Mouse (Mus musculus) G1E (cell line): ENCODE data around the gene Flywch1. TPM values are rescaled to one million over a fixed set of nuclear protein-coding genes. Genes with fewer than 3 reads are reported as not detected.

Experiments used
- ATAC-seq: 2 replicates; pipeline ENCODE4 v1.8.0; 2016; ENCODE audit warnings: mild to moderate bottlenecking; ENCODE audit not compliant: insufficient number of reproducible peaks, poor library complexity, low FRiP score, severe bottlenecking; ENCODE audit errors: extremely low read depth
- DNase-seq: peaks from one replicate; pipeline ENCODE4 v3.0.0; 2012; ENCODE audit warnings: low spot score
- H3K27me3 ChIP-seq: 2 replicates; pipeline ENCODE4 v1.6.1; 2012; ENCODE audit warnings: mild to moderate bottlenecking, low read length, inconsistent platforms; ENCODE audit not compliant: insufficient read depth
- H3K36me3 ChIP-seq: replicated peaks from 2 replicates; pipeline ENCODE3; 2012; ENCODE audit warnings: mild to moderate bottlenecking, inconsistent platforms
- H3K4me1 ChIP-seq: 2 replicates; pipeline ENCODE4 v1.6.1; 2012; ENCODE audit warnings: low read depth, low read length, inconsistent platforms, mixed read lengths; ENCODE audit not compliant: insufficient read depth
- H3K4me3 ChIP-seq: 2 replicates; pipeline ENCODE4 v1.5.1; 2012; ENCODE audit warnings: low read depth, mild to moderate bottlenecking, inconsistent platforms, low read length, moderate library complexity, mixed read lengths
- H3K9me3 ChIP-seq: replicated peaks from 2 replicates; pipeline ENCODE4 v1.6.1; 2012; ENCODE audit warnings: inconsistent platforms
- CTCF ChIP-seq: IDR thresholded peaks from 2 replicates; pipeline ENCODE4 v1.5.1; 2012; ENCODE audit warnings: low read depth, low read length, inconsistent platforms, mixed read lengths
- GATA1 ChIP-seq: IDR thresholded peaks from 2 replicates; pipeline ENCODE4 v1.6.1; 2012; ENCODE audit warnings: borderline replicate concordance, low read length, inconsistent platforms, mixed read lengths
- GATA2 ChIP-seq: IDR thresholded peaks from 2 replicates; pipeline ENCODE4 v1.6.1; 2012; ENCODE audit warnings: low read depth, low read length, inconsistent platforms, borderline replicate concordance
- POLR2AphosphoS5 ChIP-seq: IDR thresholded peaks from 2 replicates; pipeline ENCODE4 v1.6.1; 2012; ENCODE audit warnings: low read depth, low read length, inconsistent platforms; ENCODE audit not compliant: insufficient replicate concordance
- TAL1 ChIP-seq: conservative IDR thresholded peaks from 2 replicates; pipeline ENCODE4 v1.6.1; 2012; ENCODE audit warnings: low read depth, low read length, inconsistent platforms, mixed read lengths
- polyA plus RNA-seq: library from polyadenylated mRNA; stranded (reverse); fragments of >175 nt; gene quantifications from 2 replicates; pipeline ENCODE4 v1.2.3, GENCODE M21; 2012
- total RNA-seq, 2 experiments: library from RNA; stranded (forward) in 1 of 2; stranded (reverse) in 1 of 2; fragments of 200-1000 nt in 1 of 2; fragments of >200 nt in 1 of 2; fragmentation: Nextera tagmentation in 1 of 2; gene quantifications; 2 replicates each; pipeline ENCODE4 v1.2.3; 2014 to 2017

The Flywch1 gene
- total and polyA plus RNA-seq, 3 experiments: 14.1 to 44.6 (median 22.3) TPM

- no peaks in the 10 kb centered on the region for H3K9me3 ChIP-seq
- H3K4me3 ChIP-seq: no peak overlapping the region
- no peak for ATAC-seq
- DNase-seq: no peak
- TF ChIP-seq GATA2 (no peak), GATA1 (no peak), CTCF (no peak), TAL1 (no peak), POLR2AphosphoS5 (no peak)
- H3K4me1 ChIP-seq: no peaks in the 10 kb centered on the region
- H3K27me3 ChIP-seq: no peaks in the 10 kb centered on the region
- peaks cover 71% of the 10 kb centered on the region for H3K36me3 ChIP-seq
These were observed 15.7 kb downstream of the Flywch1 start for GRCm38 (mm10) chr17:23755689-23756088.

- H3K27me3 ChIP-seq: peaks cover 30% of the 10 kb centered on the region
- no peak for TF ChIP-seq GATA1
- TF ChIP-seq TAL1: no peak
- H3K36me3 ChIP-seq: peaks cover 23% of the 10 kb centered on the region
- no peaks in the 10 kb centered on the region for H3K9me3 ChIP-seq
- DNase-seq (no peak), ATAC-seq (no peak)
- peaks cover 49% of the 10 kb centered on the region for H3K4me1 ChIP-seq
- H3K4me3 ChIP-seq: peak overlapping the region; percentile 55
These were observed 21.8 kb downstream of the Flywch1 start for GRCm38 (mm10) chr17:23749400-23750191.

- peak; percentile 73 for DNase-seq
- H3K4me1 ChIP-seq: peaks cover 51% of the 10 kb centered on the region
- H3K4me3 ChIP-seq: peak overlapping the region; percentile 55
- H3K9me3 ChIP-seq: no peaks in the 10 kb centered on the region
- H3K27me3 ChIP-seq: peaks cover 36% of the 10 kb centered on the region
- peak; percentile 34; the same call in 1 of the 2 replicates for TF ChIP-seq CTCF
- TF ChIP-seq GATA2: no peak
- TF ChIP-seq GATA1: no peak
- peaks cover 20% of the 10 kb centered on the region for H3K36me3 ChIP-seq
- peak; percentile 7; the same call in 1 of the 2 replicates for ATAC-seq
These were observed 22.6 kb downstream of the Flywch1 start for GRCm38 (mm10) chr17:23748631-23749391.

- Histone ChIP-seq H3K27me3 (peaks cover 44% of the 10 kb centered on the region), H3K9me3 (no peaks in the 10 kb centered on the region), H3K36me3 (peaks cover 13% of the 10 kb centered on the region), H3K4me1 (peaks cover 56% of the 10 kb centered on the region), H3K4me3 (no peak overlapping the region)
- no peak for ATAC-seq
- TF ChIP-seq CTCF (no peak), POLR2AphosphoS5 (no peak), GATA1 (no peak), GATA2 (no peak), TAL1 (no peak)
- no peak for DNase-seq
These were observed 23.4 kb downstream of the Flywch1 start for GRCm38 (mm10) chr17:23748026-23748425.

DNA sequence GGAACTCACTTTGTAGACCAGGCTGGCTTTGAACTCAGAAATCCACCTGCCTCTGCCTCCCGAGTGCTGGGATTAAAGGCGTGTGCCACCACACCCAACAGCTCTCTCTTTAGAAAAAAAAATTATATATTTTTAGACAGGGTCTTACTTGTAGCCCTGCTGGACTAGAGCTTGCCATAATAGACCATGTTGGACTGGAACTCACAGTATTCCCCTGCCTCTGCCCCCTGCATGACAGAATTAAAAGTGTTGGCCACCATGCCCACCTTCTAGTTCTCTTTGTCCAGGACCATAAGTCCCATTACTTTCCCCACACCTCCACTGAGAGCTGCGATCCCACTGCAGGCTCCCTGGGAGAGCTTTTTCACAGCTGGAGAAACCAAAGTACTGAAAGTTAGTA, 23.9 kb downstream of the Flywch1 start:
- Histone ChIP-seq H3K4me3 (no peak overlapping the region), H3K4me1 (peaks cover 56% of the 10 kb centered on the region), H3K36me3 (peaks cover 8% of the 10 kb centered on the region), H3K27me3 (peaks cover 48% of the 10 kb centered on the region), H3K9me3 (no peaks in the 10 kb centered on the region)
- TF ChIP-seq POLR2AphosphoS5 (no peak), TAL1 (no peak), GATA2 (no peak), GATA1 (no peak)
- no peak for DNase-seq
- no peak for ATAC-seq

GRCm38 (mm10) chr17:23746767-23747166, 24.6 kb downstream of the Flywch1 start:
- peaks cover 4% of the 10 kb centered on the region for H3K36me3 ChIP-seq
- TF ChIP-seq GATA1 (no peak), GATA2 (no peak), TAL1 (no peak), POLR2AphosphoS5 (no peak), CTCF (no peak)
- H3K27me3 ChIP-seq: peaks cover 55% of the 10 kb centered on the region
- H3K9me3 ChIP-seq: no peaks in the 10 kb centered on the region
- ATAC-seq (peak; percentile 29; the same call in 1 of the 2 replicates), DNase-seq (no peak)
- peaks cover 56% of the 10 kb centered on the region for H3K4me1 ChIP-seq
- H3K4me3 ChIP-seq: no peak overlapping the region; the same call in 1 of the 2 replicates
